Mouse (Mus musculus) liver, embryonic 13.5 days (tissue): ENCODE data around the gene Col8a2. TPM values are rescaled to one million over a fixed set of nuclear protein-coding genes. Genes with fewer than 3 reads are reported as not detected.

Experiments
- ATAC-seq: fragments of 200-750 bp; cut with Nextera tagmentation; 2 replicates; pipeline ENCODE4 v1.8.0; 2017; ENCODE audit warnings: low read depth, mild to moderate bottlenecking, moderate number of reproducible peaks, moderate library complexity
- DNase-seq: peaks from one replicate; pipeline ENCODE4 v3.0.0; 2022
- H3K27ac ChIP-seq: fragments of 300-500 bp; sonication (generic); 2 replicates; pipeline ENCODE4 v1.5.1; 2015; ENCODE audit warnings: moderate library complexity, mild to moderate bottlenecking, inconsistent platforms
- H3K27me3 ChIP-seq: fragments of 300-500 bp; sonication (generic); 2 replicates; pipeline ENCODE4 v1.6.1; 2015; ENCODE audit warnings: mild to moderate bottlenecking, inconsistent platforms
- H3K36me3 ChIP-seq: fragments of 300-500 bp; sonication (generic); 2 replicates; pipeline ENCODE4 v1.6.1; 2015; ENCODE audit warnings: mild to moderate bottlenecking, inconsistent platforms
- H3K4me1 ChIP-seq: fragments of 300-500 bp; sonication (generic); replicated peaks from 2 replicates; pipeline ENCODE4 v1.6.1; 2015; ENCODE audit warnings: inconsistent platforms
- H3K4me2 ChIP-seq: fragments of 300-500 bp; sonication (generic); 2 replicates; pipeline ENCODE4 v1.6.1; 2015; ENCODE audit warnings: inconsistent platforms, mild to moderate bottlenecking, moderate library complexity
- H3K4me3 ChIP-seq: fragments of 300-500 bp; sonication (generic); replicated peaks from 2 replicates; pipeline ENCODE4 v1.5.1; 2015; ENCODE audit warnings: mild to moderate bottlenecking, inconsistent platforms
- H3K9ac ChIP-seq: fragments of 300-500 bp; sonication (generic); 2 replicates; pipeline ENCODE4 v1.6.1; 2015; ENCODE audit warnings: mild to moderate bottlenecking, inconsistent platforms
- H3K9me3 ChIP-seq: fragments of 300-500 bp; sonication (generic); replicated peaks from 2 replicates; pipeline ENCODE4 v1.6.1; 2016; ENCODE audit warnings: inconsistent platforms
- WGBS: fragments of 180-500 bp; shearing (Covaris S2); methylation state at CpG from one replicate; pipeline ENCODE4 v1.1.7; 2015; ENCODE audit not compliant: insufficient replicate concordance; 5-methylcytosine and 5-hydroxymethylcytosine counted together
- polyA plus RNA-seq: library from polyadenylated mRNA; unstranded; fragments of >200 nt; fragmentation: Nextera tagmentation; extraction: Ambion mirVana; gene quantifications from 2 replicates; pipeline ENCODE4 v1.2.1, GENCODE M21; 2015

Gene Col8a2
- polyA plus RNA-seq, 1 experiment from 2014 or later = 0.99 TPM

DNA sequence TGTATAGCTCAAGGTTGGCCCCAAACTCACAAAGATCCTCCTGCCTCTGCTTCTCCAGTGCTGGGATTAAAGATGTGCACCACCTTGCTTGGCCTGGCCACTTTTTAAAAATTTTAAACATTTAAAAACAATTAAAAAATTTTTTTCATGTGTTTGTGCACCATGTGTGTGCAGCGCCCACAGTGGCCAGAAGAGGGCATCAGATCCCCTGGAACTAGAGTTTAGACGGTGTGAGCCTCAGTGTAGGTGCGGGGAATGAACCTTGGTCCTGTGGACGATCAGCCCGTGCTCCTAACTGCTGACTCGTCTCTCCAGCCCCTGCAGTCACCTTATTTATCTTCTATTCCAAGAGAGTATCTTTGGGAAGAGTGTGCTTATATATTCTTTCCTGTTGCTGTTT lies 19.5 kb downstream of the Col8a2 start:
- Histone ChIP-seq H3K27me3 (peaks cover 41% of the 10 kb centered on the region), H3K9ac (no peak overlapping the region), H3K4me1 (peaks cover 8% of the 10 kb centered on the region), H3K4me2 (no peak overlapping the region), H3K4me3 (no peak overlapping the region), H3K9me3 (0 out of 2 replicates have a peak, but pooled peaks cover 2% of the 10 kb centered on the region), H3K36me3 (no peaks in the 10 kb centered on the region), H3K27ac (no peak overlapping the region)
- no peak for DNase-seq
- WGBS = 67% methylated on average over 6 of the region's 6 CpGs
- ATAC-seq = no peak

DNA sequence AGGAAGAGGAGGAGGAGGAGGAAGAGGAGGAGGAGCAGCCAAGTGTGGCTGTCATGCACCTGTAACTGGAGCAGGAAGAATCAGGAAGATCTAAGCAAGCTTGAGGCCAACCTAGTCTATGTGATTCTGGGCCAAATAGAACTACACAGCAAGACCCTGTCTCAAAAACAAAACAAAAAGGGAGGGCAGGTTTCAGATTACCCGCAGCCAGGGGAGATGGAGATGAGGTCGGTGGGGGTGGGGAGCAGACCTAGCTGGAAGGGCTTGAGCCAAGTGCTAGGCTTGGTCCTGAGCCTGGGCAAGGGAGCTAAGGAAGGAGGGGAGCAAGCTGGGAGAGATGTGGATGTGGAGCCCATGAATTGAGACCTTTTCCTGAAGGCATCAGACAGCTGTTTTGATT lies 20.2 kb downstream of the Col8a2 start:
- H3K9ac ChIP-seq = no peak overlapping the region
- WGBS = 15% methylated on average over 2 of the region's 2 CpGs
- no peak overlapping the region for H3K27ac ChIP-seq
- 0 out of 2 replicates have a peak, but pooled peaks cover 2% of the 10 kb centered on the region for H3K9me3 ChIP-seq
- H3K36me3 ChIP-seq = no peaks in the 10 kb centered on the region
- no peak overlapping the region for H3K4me3 ChIP-seq
- peaks cover 4% of the 10 kb centered on the region for H3K4me1 ChIP-seq
- no peak overlapping the region for H3K4me2 ChIP-seq
- ATAC-seq (no peak), DNase-seq (no peak)
- H3K27me3 ChIP-seq = peaks cover 33% of the 10 kb centered on the region

DNA sequence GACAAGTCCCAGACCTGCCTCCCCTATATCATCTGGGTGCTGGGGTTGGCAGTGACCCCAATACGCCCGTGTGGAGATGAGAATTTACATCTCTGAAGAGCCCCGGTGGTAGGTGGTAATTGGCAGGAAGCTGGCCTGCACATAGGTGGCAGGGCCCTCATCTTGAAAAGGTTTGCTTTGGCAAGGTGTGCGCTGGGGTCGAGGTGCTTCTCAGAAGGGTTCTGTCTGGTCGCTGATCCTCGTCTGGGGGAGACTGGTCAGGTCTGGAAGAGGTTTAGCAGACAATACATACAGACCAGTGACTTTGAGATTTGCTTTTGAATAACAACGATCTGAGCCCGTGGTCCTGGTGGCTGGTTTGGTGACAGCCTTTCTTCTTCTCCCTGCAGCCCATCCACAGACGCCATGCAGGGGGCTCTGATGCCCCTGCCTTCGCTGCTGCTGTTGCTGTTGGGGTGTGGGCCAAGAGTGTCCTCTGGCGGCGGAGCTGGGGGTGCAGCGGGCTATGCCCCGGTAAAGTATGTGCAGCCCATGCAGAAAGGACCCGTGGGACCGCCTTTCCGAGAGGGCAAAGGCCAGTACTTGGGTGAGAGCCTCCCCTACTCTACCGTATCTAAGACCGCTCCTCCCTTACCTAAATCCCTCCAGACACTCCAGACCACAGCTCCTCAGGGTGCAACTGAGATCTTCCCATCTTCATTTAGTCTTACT lies 22.8 kb downstream of the Col8a2 start:
- peak overlapping the region; percentile 32 for H3K4me2 ChIP-seq
- 17% methylated on average over 20 of the region's 20 CpGs for WGBS
- no peaks in the 10 kb centered on the region; the same call in 1 of the 2 replicates for H3K36me3 ChIP-seq
- DNase-seq = no peak
- H3K9me3 ChIP-seq = 0 out of 2 replicates have a peak, but pooled peaks cover 2% of the 10 kb centered on the region
- no peak for ATAC-seq
- H3K9ac ChIP-seq = no peak overlapping the region
- no peak overlapping the region for H3K27ac ChIP-seq
- H3K27me3 ChIP-seq = peaks cover 12% of the 10 kb centered on the region
- peaks cover 4% of the 10 kb centered on the region for H3K4me1 ChIP-seq
- no peak overlapping the region for H3K4me3 ChIP-seq

DNA sequence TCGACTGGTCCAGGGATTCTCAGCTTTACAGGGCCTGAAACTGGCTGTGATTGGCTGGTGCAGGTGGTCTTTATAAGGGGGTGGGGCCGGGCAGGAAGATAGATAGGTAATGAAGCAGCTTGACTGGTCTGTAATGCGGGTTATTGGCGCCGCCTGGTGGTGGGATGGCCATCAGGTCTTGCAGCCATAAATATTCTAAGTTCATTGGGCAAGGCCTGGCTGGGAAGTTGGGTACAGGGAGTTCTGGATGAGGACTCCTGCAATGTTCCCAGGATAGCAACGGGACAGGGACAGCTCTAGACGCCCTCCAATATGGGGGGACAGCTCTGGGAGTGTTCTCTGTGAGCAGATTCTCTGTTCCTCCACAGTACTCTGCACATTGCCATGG lies 23.3 kb downstream of the Col8a2 start:
- peaks cover 4% of the 10 kb centered on the region for H3K4me1 ChIP-seq
- no peak overlapping the region for H3K9ac ChIP-seq
- DNase-seq (peak; percentile 58), ATAC-seq (no peak)
- H3K9me3 ChIP-seq = 0 out of 2 replicates have a peak, but pooled peaks cover 2% of the 10 kb centered on the region
- peaks cover 4% of the 10 kb centered on the region for H3K36me3 ChIP-seq
- 0% methylated on average over 7 of the region's 7 CpGs for WGBS
- peaks cover 12% of the 10 kb centered on the region for H3K27me3 ChIP-seq
- H3K4me3 ChIP-seq = no peak overlapping the region
- H3K4me2 ChIP-seq = peak overlapping the region; percentile 32
- H3K27ac ChIP-seq = no peak overlapping the region

DNA sequence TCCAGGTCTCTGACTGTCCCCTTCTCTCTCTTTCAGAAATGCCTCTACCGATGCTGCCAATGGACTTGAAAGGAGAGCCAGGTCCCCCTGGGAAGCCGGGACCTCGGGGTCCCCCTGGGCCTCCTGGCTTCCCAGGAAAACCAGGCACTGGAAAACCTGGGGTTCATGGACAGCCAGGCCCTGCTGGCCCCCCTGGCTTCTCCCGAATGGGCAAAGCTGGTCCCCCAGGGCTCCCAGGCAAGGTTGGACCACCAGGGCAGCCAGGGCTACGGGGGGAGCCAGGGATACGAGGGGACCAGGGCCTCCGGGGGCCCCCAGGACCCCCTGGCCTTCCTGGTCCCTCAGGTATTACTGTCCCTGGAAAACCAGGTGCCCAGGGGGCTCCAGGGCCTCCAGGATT lies 23.8 kb downstream of the Col8a2 start:
- Histone ChIP-seq H3K36me3 (peaks cover 6% of the 10 kb centered on the region), H3K27me3 (peaks cover 12% of the 10 kb centered on the region), H3K27ac (no peak overlapping the region), H3K4me3 (no peak overlapping the region), H3K9ac (no peak overlapping the region), H3K9me3 (0 out of 2 replicates have a peak, but pooled peaks cover 2% of the 10 kb centered on the region), H3K4me2 (no peak overlapping the region), H3K4me1 (peaks cover 4% of the 10 kb centered on the region)
- ATAC-seq (no peak), DNase-seq (no peak)
- WGBS = 60% methylated on average over 7 of the region's 7 CpGs

DNA sequence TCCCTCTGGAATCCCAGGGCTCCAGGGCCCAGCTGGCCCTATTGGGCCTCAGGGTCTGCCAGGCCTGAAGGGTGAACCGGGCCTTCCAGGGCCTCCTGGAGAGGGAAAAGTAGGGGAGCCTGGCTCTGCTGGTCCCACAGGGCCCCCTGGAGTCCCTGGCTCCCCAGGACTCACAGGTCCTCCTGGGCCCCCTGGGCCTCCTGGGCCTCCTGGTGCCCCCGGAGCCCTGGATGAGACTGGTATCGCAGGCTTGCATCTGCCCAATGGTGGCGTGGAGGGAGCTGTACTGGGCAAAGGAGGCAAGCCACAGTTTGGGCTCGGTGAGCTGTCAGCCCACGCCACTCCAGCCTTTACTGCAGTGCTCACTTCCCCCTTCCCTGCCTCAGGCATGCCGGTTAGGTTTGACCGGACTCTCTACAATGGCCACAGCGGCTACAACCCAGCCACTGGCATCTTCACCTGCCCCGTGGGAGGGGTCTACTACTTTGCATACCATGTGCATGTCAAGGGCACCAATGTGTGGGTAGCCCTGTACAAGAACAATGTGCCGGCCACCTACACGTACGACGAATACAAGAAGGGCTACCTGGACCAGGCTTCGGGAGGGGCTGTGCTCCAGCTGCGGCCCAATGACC lies 25.1 kb downstream of the Col8a2 start:
- Histone ChIP-seq H3K9me3 (no peaks in the 10 kb centered on the region), H3K36me3 (peaks cover 19% of the 10 kb centered on the region), H3K4me2 (no peak overlapping the region), H3K9ac (no peak overlapping the region), H3K4me3 (no peak overlapping the region), H3K4me1 (peaks cover 8% of the 10 kb centered on the region), H3K27ac (no peak overlapping the region), H3K27me3 (peaks cover 12% of the 10 kb centered on the region)
- 79% methylated on average over 16 of the region's 16 CpGs for WGBS
- ATAC-seq = no peak
- DNase-seq = no peak

DNA sequence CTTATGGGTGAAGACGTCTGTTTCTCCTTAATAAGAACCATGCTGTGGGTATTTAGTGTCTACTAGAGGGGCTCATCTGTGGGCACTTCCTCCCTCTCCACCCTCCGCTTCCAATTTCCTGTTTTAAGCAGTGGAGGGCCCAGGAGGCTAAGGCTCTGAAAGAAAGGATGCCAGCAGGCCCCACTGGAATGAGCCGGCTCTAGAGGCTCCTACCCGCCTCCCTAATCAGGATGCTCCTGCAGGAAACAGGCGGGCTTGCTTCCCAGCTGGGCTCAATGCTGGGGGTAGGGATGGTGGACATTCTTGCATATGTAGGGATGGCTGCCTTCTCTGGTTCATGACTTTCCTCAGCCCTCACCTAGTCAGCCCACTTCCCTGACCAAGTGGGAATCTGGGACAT lies 26.6 kb downstream of the Col8a2 start:
- Histone ChIP-seq H3K36me3 (peaks cover 34% of the 10 kb centered on the region), H3K27ac (no peak overlapping the region), H3K9ac (no peak overlapping the region), H3K27me3 (peaks cover 10% of the 10 kb centered on the region), H3K9me3 (no peaks in the 10 kb centered on the region), H3K4me2 (no peak overlapping the region), H3K4me3 (no peak overlapping the region), H3K4me1 (peaks cover 8% of the 10 kb centered on the region)
- DNase-seq = no peak
- no peak for ATAC-seq
- WGBS = 46% methylated on average over 5 of the region's 5 CpGs

DNA sequence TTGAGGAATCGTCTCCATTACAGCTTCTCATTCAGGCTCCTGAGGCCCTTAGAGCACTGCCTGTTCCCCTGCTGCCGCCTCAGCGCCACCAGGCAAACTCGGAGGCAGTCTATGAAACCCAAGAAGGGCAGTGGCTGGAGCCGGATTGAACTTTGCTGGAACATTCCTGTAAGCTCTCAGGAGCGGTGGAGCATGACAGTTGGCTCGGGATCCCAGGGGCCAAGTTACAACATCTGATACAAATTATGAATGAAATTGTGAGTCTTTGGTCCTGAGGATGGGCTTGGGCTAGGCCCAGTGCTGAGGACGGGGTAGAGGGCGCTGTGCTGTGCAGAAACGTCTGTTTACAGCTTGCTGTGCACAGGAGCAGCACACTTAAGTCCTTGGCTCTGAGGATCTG lies 27.8 kb downstream of the Col8a2 start:
- Histone ChIP-seq H3K9me3 (no peaks in the 10 kb centered on the region), H3K4me2 (no peak overlapping the region), H3K4me3 (no peak overlapping the region), H3K27me3 (peaks cover 2% of the 10 kb centered on the region), H3K9ac (no peak overlapping the region), H3K4me1 (peaks cover 8% of the 10 kb centered on the region), H3K27ac (no peak overlapping the region), H3K36me3 (peaks cover 42% of the 10 kb centered on the region)
- ATAC-seq = no peak
- WGBS = 72% methylated on average over 10 of the region's 10 CpGs
- DNase-seq = no peak

DNA sequence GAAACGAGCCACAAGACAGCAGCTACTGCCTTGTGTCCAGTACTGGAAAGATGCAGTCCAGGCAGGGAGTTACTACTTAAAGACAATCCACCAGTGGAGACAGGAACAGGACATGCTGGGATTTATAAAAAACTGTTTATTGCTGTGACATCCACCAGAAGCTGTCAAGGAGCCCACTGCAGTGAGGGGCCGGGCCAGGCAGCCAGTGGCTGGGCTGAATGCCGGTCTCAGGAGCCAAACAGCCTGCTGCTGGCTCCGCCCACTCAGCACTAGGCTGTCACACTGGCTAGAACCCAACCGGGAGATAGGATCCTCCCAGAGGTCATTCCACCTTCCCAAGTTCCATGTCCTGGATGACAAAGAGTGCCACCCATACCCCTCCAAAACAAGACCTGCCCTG lies 29.3 kb downstream of the Col8a2 start:
- 52% methylated on average over 5 of the region's 5 CpGs for WGBS
- peaks cover 42% of the 10 kb centered on the region for H3K36me3 ChIP-seq
- H3K9me3 ChIP-seq = no peaks in the 10 kb centered on the region
- H3K4me2 ChIP-seq = no peak overlapping the region
- ATAC-seq = no peak
- H3K27ac ChIP-seq = no peak overlapping the region
- H3K27me3 ChIP-seq = no peaks in the 10 kb centered on the region
- no peak for DNase-seq
- H3K4me1 ChIP-seq = peaks cover 19% of the 10 kb centered on the region
- no peak overlapping the region for H3K4me3 ChIP-seq
- no peak overlapping the region for H3K9ac ChIP-seq

DNA sequence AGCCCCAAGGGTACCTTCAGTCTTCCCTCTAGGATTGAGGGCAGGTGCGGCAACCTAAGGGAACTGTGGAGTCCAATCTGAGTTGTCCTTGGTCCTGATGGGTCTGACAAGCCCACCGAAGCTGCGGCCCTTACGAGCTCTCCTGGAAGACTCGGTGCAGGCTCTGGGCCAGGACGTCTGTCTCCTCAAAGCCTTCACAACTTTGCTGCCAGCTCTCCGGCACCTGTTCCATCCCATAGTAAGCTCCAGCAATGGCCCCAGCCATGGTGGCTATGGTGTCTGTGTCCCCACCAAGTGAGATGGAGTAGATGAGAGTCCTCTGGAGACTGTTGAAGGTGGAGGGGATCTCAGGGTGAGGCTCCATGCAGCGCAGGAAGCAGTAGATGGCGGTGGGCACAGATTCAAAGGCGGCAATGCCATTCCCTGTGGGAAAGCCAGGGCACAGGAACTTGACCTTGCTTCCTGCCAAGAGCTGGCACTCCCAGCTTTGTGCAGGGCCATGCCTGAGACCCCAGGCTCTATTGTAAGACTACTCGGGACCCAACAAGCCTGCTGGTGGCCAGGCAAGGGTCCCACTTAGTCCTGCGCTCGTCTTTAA lies 29.9 kb downstream of the Col8a2 start:
- H3K27ac ChIP-seq = no peak overlapping the region
- no peaks in the 10 kb centered on the region for H3K9me3 ChIP-seq
- peaks cover 21% of the 10 kb centered on the region for H3K4me1 ChIP-seq
- H3K9ac ChIP-seq = no peak overlapping the region
- H3K4me2 ChIP-seq = no peak overlapping the region
- no peak overlapping the region for H3K4me3 ChIP-seq
- ATAC-seq (no peak), DNase-seq (no peak)
- WGBS = 84% methylated on average over 13 of the region's 13 CpGs
- peaks cover 42% of the 10 kb centered on the region for H3K36me3 ChIP-seq
- no peaks in the 10 kb centered on the region for H3K27me3 ChIP-seq

DNA sequence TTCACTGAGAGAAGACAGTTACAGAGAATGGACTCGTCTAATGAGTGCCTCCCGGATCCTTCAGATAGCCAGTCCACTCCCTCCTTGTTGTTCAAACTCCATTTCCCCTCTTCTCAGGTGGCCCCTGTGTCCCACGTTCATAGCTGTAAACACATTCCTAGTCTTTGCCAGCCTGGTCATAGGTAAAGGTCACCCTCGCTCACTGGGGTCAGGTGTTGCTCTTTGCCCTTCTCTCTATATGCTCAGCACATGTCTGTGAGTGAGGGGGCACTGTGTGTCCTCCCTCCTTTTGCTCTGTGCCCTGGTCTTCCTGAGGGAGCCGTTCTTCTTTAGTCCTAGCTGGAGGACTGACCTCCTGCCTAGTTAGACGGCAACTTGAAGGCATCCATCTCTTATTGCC lies 33.2 kb downstream of the Col8a2 start:
- Histone ChIP-seq H3K4me1 (peaks cover 26% of the 10 kb centered on the region), H3K27me3 (peaks cover 24% of the 10 kb centered on the region), H3K9ac (no peak overlapping the region), H3K36me3 (peaks cover 40% of the 10 kb centered on the region), H3K4me2 (peak overlapping the region; percentile 96), H3K27ac (no peak overlapping the region), H3K9me3 (no peaks in the 10 kb centered on the region), H3K4me3 (no peak overlapping the region)
- ATAC-seq (no peak), DNase-seq (no peak)
- WGBS = 76% methylated on average over 6 of the region's 6 CpGs
